Mouse (Mus musculus) testis, adult 2 months (tissue): Measurements from ENCODE around the gene Hivep1. TPM values are rescaled to one million over a fixed set of nuclear protein-coding genes. Genes with fewer than 3 reads are reported as not detected.

Experiments
- H3K27ac ChIP-seq: fragments of 200-500 bp; 2 replicates; pipeline ENCODE4 v1.5.1; 2012; ENCODE audit warnings: low read depth, low read length; ENCODE audit not compliant: control insufficient read depth, insufficient read depth
- H3K27me3 ChIP-seq: fragments of 200-500 bp; 2 replicates; pipeline ENCODE4 v1.6.1; 2012; ENCODE audit warnings: mild to moderate bottlenecking, low read length, moderate library complexity; ENCODE audit not compliant: control insufficient read depth, insufficient read depth
- H3K36me3 ChIP-seq: fragments of 200-500 bp; 2 replicates; pipeline ENCODE4 v1.6.1; 2012; ENCODE audit warnings: mild to moderate bottlenecking, low read length; ENCODE audit not compliant: control insufficient read depth, insufficient read depth
- H3K4me1 ChIP-seq: fragments of 200-500 bp; 2 replicates; pipeline ENCODE4 v1.6.1; 2012; ENCODE audit warnings: low read length; ENCODE audit not compliant: control insufficient read depth, insufficient read depth
- H3K4me3 ChIP-seq: fragments of 200-500 bp; 2 replicates; pipeline ENCODE4 v1.5.1; 2012; ENCODE audit warnings: low read depth, mild to moderate bottlenecking, low read length, moderate library complexity, mixed read lengths; ENCODE audit not compliant: control insufficient read depth
- CTCF ChIP-seq: fragments of 200-500 bp; IDR thresholded peaks from 2 replicates; pipeline ENCODE4 v1.5.1; 2012; ENCODE audit warnings: low read depth, mild to moderate bottlenecking, inconsistent platforms, low read length, moderate library complexity; ENCODE audit not compliant: control insufficient read depth, insufficient read depth, insufficient replicate concordance
- POLR2A ChIP-seq: fragments of 200-500 bp; IDR thresholded peaks from 2 replicates; pipeline ENCODE4 v1.6.1; 2012; ENCODE audit warnings: low read depth, mild to moderate bottlenecking, inconsistent platforms, low read length, moderate library complexity; ENCODE audit not compliant: control insufficient read depth
- polyA plus RNA-seq: library from polyadenylated mRNA; depleted of rRNA; stranded (reverse); fragments of >200 nt; gene quantifications from 2 replicates; pipeline ENCODE4 v1.2.3, GENCODE M21; 2012

The Hivep1 gene
- polyA plus RNA-seq, 1 experiment: 18.3 TPM

GRCm38 (mm10) chr13:42049774-42050125 lies 2.1 kb upstream of the Hivep1 start:
- H3K27me3 ChIP-seq: no peaks in the 10 kb centered on the region
- no peak for TF ChIP-seq CTCF
- peak overlapping the region; percentile 88 for H3K4me3 ChIP-seq
- H3K4me1 ChIP-seq: peaks cover 20% of the 10 kb centered on the region
- peak overlapping the region; percentile 54 for H3K27ac ChIP-seq
- no peaks in the 10 kb centered on the region for H3K36me3 ChIP-seq

DNA sequence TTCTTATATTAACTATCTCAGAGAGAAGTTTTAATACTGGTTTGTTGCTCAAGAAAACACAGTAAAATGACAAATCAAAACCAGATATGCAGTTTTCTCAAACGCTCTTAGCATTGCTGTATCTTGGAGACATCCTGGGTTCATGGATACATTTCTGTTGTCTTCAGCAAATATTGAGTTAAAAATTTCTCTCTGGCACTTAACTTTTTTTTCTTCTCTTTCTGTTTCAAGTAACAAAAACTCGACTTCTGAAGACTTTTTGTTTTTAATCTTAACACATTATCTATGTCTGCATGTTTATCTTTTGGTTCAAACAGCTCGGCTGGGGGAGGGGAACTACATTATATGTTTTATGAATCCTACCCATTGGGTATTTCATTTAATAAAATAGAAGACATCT lies 1.7 kb upstream of the Hivep1 start:
- no peak overlapping the region for H3K4me3 ChIP-seq
- no peaks in the 10 kb centered on the region for H3K36me3 ChIP-seq
- H3K27me3 ChIP-seq: no peaks in the 10 kb centered on the region
- TF ChIP-seq POLR2A: no peak
- no peak for TF ChIP-seq CTCF
- H3K4me1 ChIP-seq: peaks cover 20% of the 10 kb centered on the region
- H3K27ac ChIP-seq: no peak overlapping the region

DNA sequence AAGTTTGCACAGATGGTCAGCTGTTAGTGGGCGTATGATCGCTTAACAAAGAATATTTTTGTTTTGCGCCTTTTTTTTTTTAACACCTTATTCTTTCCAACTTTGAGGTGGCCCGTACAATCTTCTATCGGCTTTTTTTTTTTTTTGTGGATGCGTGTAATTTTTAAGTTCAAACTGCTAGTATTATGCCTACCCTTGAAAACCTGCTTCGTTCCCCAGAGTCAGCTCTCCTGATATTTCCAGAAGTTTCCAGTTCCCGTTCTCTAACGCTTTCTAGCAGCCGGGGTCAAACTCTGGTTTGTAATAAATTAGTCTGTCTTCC lies 980 bp upstream of the Hivep1 start:
- Histone ChIP-seq H3K27me3 (no peaks in the 10 kb centered on the region), H3K36me3 (no peaks in the 10 kb centered on the region), H3K4me1 (peaks cover 20% of the 10 kb centered on the region), H3K27ac (peak overlapping the region; percentile 80), H3K4me3 (peak overlapping the region; percentile 80)
- TF ChIP-seq CTCF: no peak
- no peak for TF ChIP-seq POLR2A

DNA sequence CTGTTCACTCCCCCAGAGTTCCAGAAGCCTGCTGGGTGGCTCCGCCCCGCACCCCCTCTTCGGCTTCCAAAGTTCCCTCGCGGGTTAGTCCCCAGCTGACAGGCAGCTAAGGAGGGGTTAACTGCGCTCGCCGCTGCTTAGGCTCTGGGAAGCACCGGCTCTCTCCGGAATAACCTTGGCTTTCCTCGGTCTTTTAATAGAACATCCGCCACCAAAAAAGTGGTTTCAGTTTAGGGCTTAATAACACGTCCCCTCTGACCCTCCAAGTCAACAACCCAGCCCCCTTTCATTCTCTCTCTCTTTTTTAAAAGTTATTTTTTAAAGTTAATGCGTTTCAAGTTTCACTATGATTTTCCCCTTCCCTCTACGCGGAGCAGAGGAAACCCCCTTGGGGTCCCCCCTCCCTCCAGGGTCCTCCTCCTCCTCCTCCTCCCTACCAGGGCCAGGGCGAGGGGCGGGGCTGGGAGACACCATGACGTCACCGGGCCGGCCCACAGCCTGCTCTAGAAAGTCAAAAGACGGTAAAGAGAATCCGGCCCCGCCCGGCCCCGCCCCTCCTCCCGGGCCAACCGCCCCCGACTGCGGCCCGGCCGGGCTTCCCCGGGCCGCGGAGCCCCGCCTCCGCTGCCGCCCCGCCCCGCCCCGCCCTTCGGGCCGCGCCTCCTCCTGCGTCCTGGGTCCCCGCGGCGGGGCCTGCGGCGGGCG lies 467 bp upstream of the Hivep1 start:
- peak overlapping the region; percentile 80 for H3K27ac ChIP-seq
- TF ChIP-seq POLR2A: no peak
- no peak for TF ChIP-seq CTCF
- no peaks in the 10 kb centered on the region for H3K36me3 ChIP-seq
- peak overlapping the region; percentile 80 for H3K4me3 ChIP-seq
- peaks cover 20% of the 10 kb centered on the region for H3K4me1 ChIP-seq
- H3K27me3 ChIP-seq: no peaks in the 10 kb centered on the region

DNA sequence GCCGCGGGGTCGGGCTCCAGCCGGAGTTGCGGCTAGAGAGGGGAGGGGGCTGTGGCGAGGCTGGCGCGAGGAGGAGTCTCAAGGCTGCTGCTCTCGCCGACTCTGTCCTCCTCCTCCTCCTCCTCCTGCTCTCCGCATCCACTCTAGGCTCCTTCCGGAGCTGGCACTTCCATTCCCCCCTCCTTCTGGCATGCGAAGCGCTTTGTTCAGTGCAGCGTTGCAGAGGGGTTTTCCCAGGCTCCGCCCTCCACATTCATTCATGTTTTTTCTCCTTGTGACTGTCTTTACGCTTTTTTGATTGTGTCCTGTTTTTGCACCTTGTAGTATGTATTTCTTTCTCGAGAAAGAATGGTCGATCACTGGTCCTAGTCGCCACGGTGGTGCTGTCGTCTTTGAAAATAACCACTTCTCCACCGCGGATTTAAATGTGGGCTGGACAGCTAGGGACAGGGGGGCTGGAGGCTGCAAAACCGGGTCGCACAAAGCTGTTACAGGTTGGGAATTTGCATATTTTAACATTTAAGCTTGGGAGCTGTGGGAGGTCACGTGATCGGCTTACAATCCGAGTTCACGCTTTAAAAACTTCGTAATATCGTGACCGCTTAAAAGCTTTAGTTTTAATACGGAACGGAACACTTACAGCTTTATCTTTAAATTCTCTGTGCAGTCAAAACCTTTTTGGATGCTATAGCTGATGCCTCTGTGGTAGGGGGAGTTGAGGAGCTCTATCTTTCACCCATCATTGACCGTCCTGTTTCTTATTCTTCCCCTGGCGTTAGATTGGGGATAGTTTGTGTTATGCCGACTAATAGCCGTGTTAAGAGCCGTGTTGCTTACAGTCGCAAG lies 1.1 kb downstream of the Hivep1 start:
- Histone ChIP-seq H3K4me3 (peak overlapping the region; percentile 95), H3K27me3 (no peaks in the 10 kb centered on the region), H3K36me3 (no peaks in the 10 kb centered on the region), H3K4me1 (peaks cover 18% of the 10 kb centered on the region), H3K27ac (peak overlapping the region; percentile 82)
- TF ChIP-seq POLR2A (peak; percentile 32; the same call in 1 of the 2 replicates), CTCF (no peak)

DNA sequence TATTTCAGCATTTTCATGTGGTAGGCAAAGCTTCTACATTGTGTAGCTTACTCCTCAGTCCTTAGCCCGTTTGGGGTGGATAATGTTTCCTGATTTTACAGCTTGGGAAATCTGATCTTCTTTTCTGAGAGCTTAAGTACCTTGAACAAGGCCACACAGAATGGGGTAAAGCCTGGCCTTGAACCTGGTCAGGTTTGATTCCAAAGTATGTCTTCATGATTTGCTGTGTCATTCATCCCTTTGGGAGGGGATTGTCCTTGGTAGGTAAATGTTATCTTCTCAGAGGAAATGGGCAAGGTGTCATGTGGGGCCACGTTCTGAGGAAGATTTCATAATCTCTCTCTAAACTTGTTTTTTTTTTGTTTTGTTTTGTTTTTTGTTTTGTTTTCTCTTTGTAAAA lies 1.8 kb downstream of the Hivep1 start:
- no peak for TF ChIP-seq POLR2A
- no peak for TF ChIP-seq CTCF
- Histone ChIP-seq H3K27ac (no peak overlapping the region), H3K36me3 (no peaks in the 10 kb centered on the region), H3K27me3 (no peaks in the 10 kb centered on the region), H3K4me3 (no peak overlapping the region), H3K4me1 (peaks cover 18% of the 10 kb centered on the region)

DNA sequence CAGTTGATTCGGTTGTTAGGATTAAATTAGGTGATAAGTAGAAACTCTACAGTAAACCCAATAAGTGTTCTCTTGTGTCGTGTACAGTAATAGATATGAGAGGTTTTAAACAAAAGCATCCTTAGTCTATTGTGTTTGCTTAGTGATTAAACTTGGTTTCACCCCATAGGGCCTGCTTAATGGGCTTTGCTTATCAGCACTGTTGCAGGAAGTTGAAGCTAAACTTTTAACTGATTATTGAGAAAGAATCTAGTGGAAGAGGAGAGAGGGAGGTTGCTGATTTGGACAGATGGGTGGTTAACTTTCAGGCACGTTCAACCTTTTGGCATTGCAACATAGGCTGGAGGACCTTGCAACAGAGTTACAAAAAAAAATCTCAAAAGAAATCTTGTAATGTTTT lies 2.3 kb downstream of the Hivep1 start:
- TF ChIP-seq POLR2A (no peak), CTCF (no peak)
- no peaks in the 10 kb centered on the region for H3K36me3 ChIP-seq

More for the DNA sequence above, 2.3 kb downstream of the Hivep1 start:
- Histone ChIP-seq H3K4me3 (no peak overlapping the region), H3K4me1 (peaks cover 15% of the 10 kb centered on the region), H3K27me3 (no peaks in the 10 kb centered on the region), H3K27ac (no peak overlapping the region)
